Mouse (Mus musculus): ENCODE measurements around the gene Slc5a10. TPM values are rescaled to one million over a fixed set of nuclear protein-coding genes. Genes with fewer than 3 reads are reported as not detected.

The Slc5a10 gene
- polyA plus RNA-seq, 1 experiment from 2014 or later = 0.09 TPM

- Histone ChIP-seq H3K9me3 (ENCODE audit: control insufficient read depth, low read length) (no peaks in the 10 kb centered on the region), H3K4me2 (replicated peaks; ENCODE audit: low read depth, low read length) (no peak overlapping the region), H3K27me3 (ENCODE audit: control insufficient read depth, insufficient read depth, low read length) (no peaks in the 10 kb centered on the region), H3K27ac (ENCODE audit: low read depth, low read length) (no peak overlapping the region), H3K36me3 (ENCODE audit: control insufficient read depth, insufficient read depth, low read length) (peaks cover 15% of the 10 kb centered on the region), H3K4me1 (replicated peaks; ENCODE audit: control insufficient read depth, insufficient read depth, low read length) (no peaks in the 10 kb centered on the region), H3K9ac (ENCODE audit: low read depth, low read length) (no peak overlapping the region), H3K4me3 (ENCODE audit: low read depth, low read length) (no peak overlapping the region)
- ATAC-seq (ENCODE audit: low FRiP score) (no peak), DNase-seq (ENCODE audit: low spot score) (peak; percentile 7)
- 59% methylated on average over 3 of the region's 3 CpGs for WGBS
These were observed 23.1 kb upstream of the Slc5a10 start for GRCm38 (mm10) chr11:61743768-61744167.

- 94% methylated on average over 1 of the region's 1 CpGs for WGBS
- Histone ChIP-seq H3K4me1 (replicated peaks; ENCODE audit: control insufficient read depth, insufficient read depth, low read length) (no peaks in the 10 kb centered on the region), H3K4me3 (ENCODE audit: low read depth, low read length) (no peak overlapping the region), H3K9me3 (ENCODE audit: control insufficient read depth, low read length) (no peaks in the 10 kb centered on the region), H3K9ac (ENCODE audit: low read depth, low read length) (no peak overlapping the region), H3K4me2 (replicated peaks; ENCODE audit: low read depth, low read length) (no peak overlapping the region), H3K36me3 (ENCODE audit: control insufficient read depth, insufficient read depth, low read length) (peaks cover 18% of the 10 kb centered on the region), H3K27ac (ENCODE audit: low read depth, low read length) (no peak overlapping the region), H3K27me3 (ENCODE audit: control insufficient read depth, insufficient read depth, low read length) (no peaks in the 10 kb centered on the region)
- DNase-seq (ENCODE audit: low spot score) (no peak), ATAC-seq (ENCODE audit: low FRiP score) (no peak)
These were observed 19.9 kb upstream of the Slc5a10 start for GRCm38 (mm10) chr11:61740500-61740899.

GRCm38 (mm10) chr11:61737290-61737689 lies 16.7 kb upstream of the Slc5a10 start:
- Histone ChIP-seq H3K4me1 (replicated peaks; ENCODE audit: control insufficient read depth, insufficient read depth, low read length) (no peaks in the 10 kb centered on the region), H3K9ac (ENCODE audit: low read depth, low read length) (no peak overlapping the region), H3K9me3 (ENCODE audit: control insufficient read depth, low read length) (no peaks in the 10 kb centered on the region), H3K4me3 (ENCODE audit: low read depth, low read length) (no peak overlapping the region), H3K27ac (ENCODE audit: low read depth, low read length) (no peak overlapping the region), H3K4me2 (replicated peaks; ENCODE audit: low read depth, low read length) (no peak overlapping the region), H3K36me3 (ENCODE audit: control insufficient read depth, insufficient read depth, low read length) (peaks cover 18% of the 10 kb centered on the region), H3K27me3 (ENCODE audit: control insufficient read depth, insufficient read depth, low read length) (no peaks in the 10 kb centered on the region)
- 84% methylated on average over 1 of the region's 1 CpGs for WGBS
- DNase-seq (ENCODE audit: low spot score) = no peak
- no peak for ATAC-seq (ENCODE audit: low FRiP score)

GRCm38 (mm10) chr11:61732672-61733071 lies 12.0 kb upstream of the Slc5a10 start:
- H3K4me2 ChIP-seq (replicated peaks; ENCODE audit: low read depth, low read length) = no peak overlapping the region
- no peak for ATAC-seq (ENCODE audit: low FRiP score)
- no peak for DNase-seq (ENCODE audit: low spot score)
- no peaks in the 10 kb centered on the region for H3K36me3 ChIP-seq (ENCODE audit: control insufficient read depth, insufficient read depth, low read length)
- no peaks in the 10 kb centered on the region for H3K27me3 ChIP-seq (ENCODE audit: control insufficient read depth, insufficient read depth, low read length)
- H3K4me3 ChIP-seq (ENCODE audit: low read depth, low read length) = no peak overlapping the region
- H3K9me3 ChIP-seq (ENCODE audit: control insufficient read depth, low read length) = no peaks in the 10 kb centered on the region
- WGBS = 95% methylated on average over 7 of the region's 7 CpGs
- H3K4me1 ChIP-seq (replicated peaks; ENCODE audit: control insufficient read depth, insufficient read depth, low read length) = no peaks in the 10 kb centered on the region
- H3K9ac ChIP-seq (ENCODE audit: low read depth, low read length) = no peak overlapping the region
- H3K27ac ChIP-seq (ENCODE audit: low read depth, low read length) = no peak overlapping the region

GRCm38 (mm10) chr11:61728037-61728436 lies 7.4 kb upstream of the Slc5a10 start:
- ATAC-seq (ENCODE audit: low FRiP score) (no peak), DNase-seq (ENCODE audit: low spot score) (no peak)
- no peak overlapping the region for H3K9ac ChIP-seq (ENCODE audit: low read depth, low read length)
- H3K36me3 ChIP-seq (ENCODE audit: control insufficient read depth, insufficient read depth, low read length) = 0 out of 2 replicates have a peak, but pooled peaks cover 2% of the 10 kb centered on the region
- no peaks in the 10 kb centered on the region for H3K4me1 ChIP-seq (replicated peaks; ENCODE audit: control insufficient read depth, insufficient read depth, low read length)
- 92% methylated on average over 2 of the region's 2 CpGs for WGBS
- H3K27ac ChIP-seq (ENCODE audit: low read depth, low read length) = no peak overlapping the region
- no peaks in the 10 kb centered on the region for H3K9me3 ChIP-seq (ENCODE audit: control insufficient read depth, low read length)
- H3K27me3 ChIP-seq (ENCODE audit: control insufficient read depth, insufficient read depth, low read length) = no peaks in the 10 kb centered on the region
- H3K4me2 ChIP-seq (replicated peaks; ENCODE audit: low read depth, low read length) = no peak overlapping the region
- H3K4me3 ChIP-seq (ENCODE audit: low read depth, low read length) = no peak overlapping the region

GRCm38 (mm10) chr11:61722077-61722476 lies 1.5 kb upstream of the Slc5a10 start:
- no peak for ATAC-seq (ENCODE audit: low FRiP score)
- H3K36me3 ChIP-seq (ENCODE audit: control insufficient read depth, insufficient read depth, low read length) = no peaks in the 10 kb centered on the region
- 54% methylated on average over 5 of the region's 5 CpGs for WGBS

GRCm38 (mm10) chr11:61719826-61720225 lies 800 bp downstream of the Slc5a10 start:
- H3K4me3 ChIP-seq (ENCODE audit: low read depth, low read length) = no peak overlapping the region
- no peak overlapping the region for H3K27ac ChIP-seq (ENCODE audit: low read depth, low read length)
- H3K27me3 ChIP-seq (ENCODE audit: control insufficient read depth, insufficient read depth, low read length) = no peaks in the 10 kb centered on the region; the same call in 1 of the 2 replicates
- H3K4me1 ChIP-seq (replicated peaks; ENCODE audit: control insufficient read depth, insufficient read depth, low read length) = no peaks in the 10 kb centered on the region
- no peak for DNase-seq (ENCODE audit: low spot score)
- H3K4me2 ChIP-seq (replicated peaks; ENCODE audit: low read depth, low read length) = no peak overlapping the region
- H3K36me3 ChIP-seq (ENCODE audit: control insufficient read depth, insufficient read depth, low read length) = no peaks in the 10 kb centered on the region
- H3K9me3 ChIP-seq (ENCODE audit: control insufficient read depth, low read length) = no peaks in the 10 kb centered on the region
- no peak for ATAC-seq (ENCODE audit: low FRiP score)
- WGBS = 76% methylated on average over 8 of the region's 8 CpGs
- H3K9ac ChIP-seq (ENCODE audit: low read depth, low read length) = no peak overlapping the region

More at GRCm38 (mm10) chr11:61722077-61722476, 1.5 kb upstream of the Slc5a10 start:
- no peak overlapping the region for H3K27ac ChIP-seq (ENCODE audit: low read depth, low read length)
- no peak overlapping the region for H3K4me2 ChIP-seq (replicated peaks; ENCODE audit: low read depth, low read length)
- H3K4me3 ChIP-seq (ENCODE audit: low read depth, low read length) = no peak overlapping the region
- H3K9ac ChIP-seq (ENCODE audit: low read depth, low read length) = no peak overlapping the region
- no peaks in the 10 kb centered on the region for H3K27me3 ChIP-seq (ENCODE audit: control insufficient read depth, insufficient read depth, low read length)
- no peaks in the 10 kb centered on the region for H3K9me3 ChIP-seq (ENCODE audit: control insufficient read depth, low read length)
- DNase-seq (ENCODE audit: low spot score) = no peak
- H3K4me1 ChIP-seq (replicated peaks; ENCODE audit: control insufficient read depth, insufficient read depth, low read length) = no peaks in the 10 kb centered on the region

GRCm38 (mm10) chr11:61719387-61719786 lies 1.2 kb downstream of the Slc5a10 start:
- Histone ChIP-seq H3K36me3 (ENCODE audit: control insufficient read depth, insufficient read depth, low read length) (no peaks in the 10 kb centered on the region), H3K4me3 (ENCODE audit: low read depth, low read length) (no peak overlapping the region), H3K27ac (ENCODE audit: low read depth, low read length) (no peak overlapping the region), H3K9ac (ENCODE audit: low read depth, low read length) (no peak overlapping the region), H3K27me3 (ENCODE audit: control insufficient read depth, insufficient read depth, low read length) (no peaks in the 10 kb centered on the region; the same call in 1 of the 2 replicates), H3K4me1 (replicated peaks; ENCODE audit: control insufficient read depth, insufficient read depth, low read length) (no peaks in the 10 kb centered on the region), H3K9me3 (ENCODE audit: control insufficient read depth, low read length) (no peaks in the 10 kb centered on the region), H3K4me2 (replicated peaks; ENCODE audit: low read depth, low read length) (no peak overlapping the region)
- DNase-seq (ENCODE audit: low spot score) (no peak), ATAC-seq (ENCODE audit: low FRiP score) (no peak)
- 57% methylated on average over 3 of the region's 3 CpGs for WGBS

GRCm38 (mm10) chr11:61717990-61718389 lies 2.6 kb downstream of the Slc5a10 start:
- ATAC-seq (ENCODE audit: low FRiP score) (no peak), DNase-seq (ENCODE audit: low spot score) (no peak)
- no peak overlapping the region for H3K4me3 ChIP-seq (ENCODE audit: low read depth, low read length)
- no peak overlapping the region for H3K4me2 ChIP-seq (replicated peaks; ENCODE audit: low read depth, low read length)
- H3K27ac ChIP-seq (ENCODE audit: low read depth, low read length) = no peak overlapping the region
- H3K27me3 ChIP-seq (ENCODE audit: control insufficient read depth, insufficient read depth, low read length) = no peaks in the 10 kb centered on the region; the same call in 1 of the 2 replicates
- no peak overlapping the region for H3K9ac ChIP-seq (ENCODE audit: low read depth, low read length)
- no peaks in the 10 kb centered on the region for H3K9me3 ChIP-seq (ENCODE audit: control insufficient read depth, low read length)
- 74% methylated on average over 5 of the region's 5 CpGs for WGBS
- no peaks in the 10 kb centered on the region for H3K36me3 ChIP-seq (ENCODE audit: control insufficient read depth, insufficient read depth, low read length)
- no peaks in the 10 kb centered on the region for H3K4me1 ChIP-seq (replicated peaks; ENCODE audit: control insufficient read depth, insufficient read depth, low read length)

Measured in hindbrain, embryonic 11.5 days (tissue).